Mouse (Mus musculus): ENCODE data around the gene Slc23a2.

DNA sequence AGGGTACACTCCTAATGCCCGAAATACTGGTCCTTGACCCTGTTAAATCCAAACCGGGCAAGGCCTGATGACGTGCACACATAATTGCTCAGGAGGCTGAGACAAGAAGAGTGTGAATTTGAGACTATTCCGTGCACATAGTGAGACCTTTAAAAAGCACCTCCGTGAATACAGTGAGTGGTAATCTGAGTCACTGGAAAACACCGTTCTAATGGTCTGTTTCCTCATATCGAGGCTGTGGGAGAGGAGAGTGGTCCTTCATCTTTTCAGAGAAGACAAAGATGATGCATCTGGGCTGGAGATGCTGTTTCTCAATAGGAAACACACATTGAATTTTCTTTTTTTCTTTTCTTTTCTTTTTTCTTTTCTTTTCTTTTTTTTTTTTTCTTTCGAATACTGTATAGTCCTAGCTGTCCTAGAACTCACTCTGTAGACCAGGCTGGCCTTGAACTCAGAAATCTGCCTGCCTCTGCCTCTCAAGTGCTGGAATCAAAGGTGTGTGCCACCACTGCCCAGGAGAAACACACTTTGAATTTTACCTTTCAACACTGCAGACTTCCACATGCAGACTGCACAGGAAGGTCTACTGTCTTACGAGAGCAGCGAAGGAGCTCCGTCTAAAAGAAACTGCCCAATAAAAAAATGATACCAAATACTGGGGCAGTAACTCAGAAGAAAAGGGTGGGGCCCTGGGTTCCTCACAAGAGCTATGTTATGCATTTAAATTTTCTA is 113.4 kb downstream of the Slc23a2 start:
- TF ChIP-seq CTCF (IDR thresholded peaks at IDR 0.05; ENCODE audit: control insufficient read depth, insufficient read depth, insufficient replicate concordance, low read depth, low read length) = no peak
- no peak for TF ChIP-seq POLR2A (IDR thresholded peaks at IDR 0.05; ENCODE audit: control insufficient read depth, low read depth, low read length)
